Mouse (Mus musculus): Measurements from ENCODE around the gene Cyp39a1. TPM values are rescaled to one million over a fixed set of nuclear protein-coding genes. Genes with fewer than 3 reads are reported as not detected.

Gene Cyp39a1
- polyA plus RNA-seq, 1 experiment from 2014 or later: 25.8 TPM

DNA sequence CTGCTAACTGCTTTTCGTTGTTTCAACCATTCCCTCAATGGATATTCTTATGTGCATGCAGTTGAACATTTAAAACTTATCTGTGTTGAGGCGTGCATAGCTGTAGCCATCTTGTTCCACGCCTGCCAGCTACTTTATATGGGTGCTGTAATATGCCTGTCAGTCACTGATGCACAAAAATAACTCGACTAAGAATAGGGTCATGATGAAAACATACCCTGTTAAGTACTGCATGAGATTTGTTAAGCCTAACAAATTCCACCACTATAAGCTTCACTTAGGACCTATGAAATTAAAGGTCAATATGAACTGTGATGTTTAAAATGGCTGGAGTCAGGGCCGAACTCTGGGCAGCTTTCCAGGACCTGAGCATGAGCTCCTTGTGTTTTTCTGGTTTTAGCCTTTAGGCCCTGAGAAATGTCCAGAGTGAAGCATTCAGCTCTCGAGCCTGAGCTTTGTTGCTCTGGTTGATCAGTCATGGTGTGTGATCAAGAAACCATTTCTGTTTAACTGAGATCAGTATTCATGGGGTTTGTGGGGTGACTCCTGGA is 2.0 kb downstream of the Cyp39a1 start:
- Histone ChIP-seq H3K4me3 (ENCODE audit: low read depth, low read length) (no peak overlapping the region), H3K4me2 (ENCODE audit: low read depth, severe bottlenecking) (no peak overlapping the region), H3K9me3 (ENCODE audit: control insufficient read depth, low read length) (no peaks in the 10 kb centered on the region; the same call in 1 of the 2 replicates), H3K36me3 (ENCODE audit: control insufficient read depth, insufficient read depth, low read length) (no peaks in the 10 kb centered on the region), H3K4me1 (ENCODE audit: control insufficient read depth, insufficient read depth, low read length) (peaks cover 9% of the 10 kb centered on the region; the same call in 1 of the 2 replicates), H3K27ac (replicated peaks; ENCODE audit: low read depth, low read length) (no peak overlapping the region), H3K9ac (ENCODE audit: low read length) (no peak overlapping the region), H3K27me3 (ENCODE audit: control insufficient read depth, insufficient read depth, low read length) (no peaks in the 10 kb centered on the region)
- 83% methylated on average over 6 of the region's 6 CpGs for WGBS
- DNase-seq (ENCODE audit: low spot score): no peak
- ATAC-seq (ENCODE audit: insufficient number of reproducible peaks, low FRiP score, low TSS enrichment, low read depth): no peak

DNA sequence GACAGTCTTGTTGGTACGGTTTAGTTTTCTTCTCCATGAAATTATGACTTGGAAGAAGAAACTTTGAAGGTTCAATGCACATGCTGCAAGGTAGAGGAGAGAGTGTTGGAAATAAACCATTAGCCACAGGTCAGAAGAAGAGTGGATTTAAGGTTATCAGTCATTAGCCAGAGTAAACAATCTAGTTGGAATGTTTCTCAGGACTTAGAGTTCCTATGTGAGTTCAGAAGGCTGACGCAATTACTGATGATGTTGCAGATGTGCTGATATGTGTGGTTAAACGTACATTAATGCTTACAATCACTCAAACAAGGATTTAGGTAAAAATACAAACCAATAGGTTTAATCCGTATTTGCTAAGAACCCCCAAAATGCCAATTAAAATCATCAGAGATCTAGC is 4.7 kb downstream of the Cyp39a1 start:
- Histone ChIP-seq H3K9ac (ENCODE audit: low read length) (no peak overlapping the region), H3K4me1 (ENCODE audit: control insufficient read depth, insufficient read depth, low read length) (peaks cover 6% of the 10 kb centered on the region; the same call in 1 of the 2 replicates), H3K27ac (replicated peaks; ENCODE audit: low read depth, low read length) (no peak overlapping the region), H3K4me3 (ENCODE audit: low read depth, low read length) (no peak overlapping the region), H3K9me3 (ENCODE audit: control insufficient read depth, low read length) (no peaks in the 10 kb centered on the region; the same call in 1 of the 2 replicates), H3K27me3 (ENCODE audit: control insufficient read depth, insufficient read depth, low read length) (no peaks in the 10 kb centered on the region), H3K4me2 (ENCODE audit: low read depth, severe bottlenecking) (no peak overlapping the region), H3K36me3 (ENCODE audit: control insufficient read depth, insufficient read depth, low read length) (no peaks in the 10 kb centered on the region)
- WGBS: 84% methylated on average over 4 of the region's 4 CpGs
- ATAC-seq (ENCODE audit: insufficient number of reproducible peaks, low FRiP score, low TSS enrichment, low read depth) (no peak), DNase-seq (ENCODE audit: low spot score) (no peak)

DNA sequence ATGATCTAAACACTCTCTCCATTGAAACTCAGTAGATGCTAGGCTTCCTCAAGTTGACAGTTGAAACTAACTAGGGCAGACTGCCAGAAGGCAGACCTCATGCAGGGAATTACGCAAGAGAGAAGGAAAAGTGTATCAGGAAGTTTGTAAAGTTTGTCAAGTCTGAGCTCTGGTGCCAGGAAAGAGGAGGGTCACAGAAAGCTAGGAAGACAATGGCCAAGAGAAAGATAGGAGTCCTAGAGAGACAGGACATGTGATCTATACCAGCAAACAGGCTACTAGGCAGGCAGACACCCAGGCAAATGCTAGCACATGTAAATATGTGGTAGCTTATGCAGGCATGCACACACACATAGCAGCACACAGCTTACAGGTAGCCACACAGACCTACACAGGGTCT is 8.0 kb downstream of the Cyp39a1 start:
- 70% methylated on average over 1 of the region's 1 CpGs for WGBS
- no peaks in the 10 kb centered on the region; the same call in 1 of the 2 replicates for H3K9me3 ChIP-seq (ENCODE audit: control insufficient read depth, low read length)
- DNase-seq (ENCODE audit: low spot score) (no peak), ATAC-seq (ENCODE audit: insufficient number of reproducible peaks, low FRiP score, low TSS enrichment, low read depth) (no peak)
- no peaks in the 10 kb centered on the region for H3K4me1 ChIP-seq (ENCODE audit: control insufficient read depth, insufficient read depth, low read length)
- no peaks in the 10 kb centered on the region for H3K27me3 ChIP-seq (ENCODE audit: control insufficient read depth, insufficient read depth, low read length)
- H3K36me3 ChIP-seq (ENCODE audit: control insufficient read depth, insufficient read depth, low read length): no peaks in the 10 kb centered on the region
- no peak overlapping the region for H3K4me3 ChIP-seq (ENCODE audit: low read depth, low read length)
- H3K9ac ChIP-seq (ENCODE audit: low read length): no peak overlapping the region
- no peak overlapping the region for H3K27ac ChIP-seq (replicated peaks; ENCODE audit: low read depth, low read length)
- H3K4me2 ChIP-seq (ENCODE audit: low read depth, severe bottlenecking): no peak overlapping the region

DNA sequence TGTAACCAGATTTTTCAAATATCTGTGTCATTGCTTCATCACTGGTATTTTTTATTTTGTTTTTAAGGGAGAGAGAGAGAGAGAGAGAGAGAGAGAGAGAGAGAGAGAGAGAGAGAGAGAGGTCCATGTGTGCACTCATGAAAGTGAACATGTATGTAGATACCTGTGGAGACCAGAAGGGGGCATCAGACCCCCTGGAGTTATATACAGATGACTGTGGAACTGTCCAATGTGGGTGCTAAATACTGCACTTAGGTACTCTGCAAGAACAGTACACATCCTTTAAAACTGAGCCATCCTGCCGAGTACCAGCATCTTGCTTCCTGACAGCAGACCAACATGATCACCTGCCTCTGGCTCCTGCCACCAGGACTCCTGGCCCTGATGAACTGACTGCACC is 9.0 kb downstream of the Cyp39a1 start:
- Histone ChIP-seq H3K4me3 (ENCODE audit: low read depth, low read length) (no peak overlapping the region), H3K9me3 (ENCODE audit: control insufficient read depth, low read length) (no peaks in the 10 kb centered on the region; the same call in 1 of the 2 replicates), H3K36me3 (ENCODE audit: control insufficient read depth, insufficient read depth, low read length) (no peaks in the 10 kb centered on the region), H3K9ac (ENCODE audit: low read length) (no peak overlapping the region), H3K27me3 (ENCODE audit: control insufficient read depth, insufficient read depth, low read length) (no peaks in the 10 kb centered on the region), H3K4me1 (ENCODE audit: control insufficient read depth, insufficient read depth, low read length) (no peaks in the 10 kb centered on the region), H3K27ac (replicated peaks; ENCODE audit: low read depth, low read length) (no peak overlapping the region), H3K4me2 (ENCODE audit: low read depth, severe bottlenecking) (no peak overlapping the region)
- DNase-seq (ENCODE audit: low spot score) (no peak), ATAC-seq (ENCODE audit: insufficient number of reproducible peaks, low FRiP score, low TSS enrichment, low read depth) (no peak)
- WGBS: 76% methylated on average over 1 of the region's 1 CpGs

DNA sequence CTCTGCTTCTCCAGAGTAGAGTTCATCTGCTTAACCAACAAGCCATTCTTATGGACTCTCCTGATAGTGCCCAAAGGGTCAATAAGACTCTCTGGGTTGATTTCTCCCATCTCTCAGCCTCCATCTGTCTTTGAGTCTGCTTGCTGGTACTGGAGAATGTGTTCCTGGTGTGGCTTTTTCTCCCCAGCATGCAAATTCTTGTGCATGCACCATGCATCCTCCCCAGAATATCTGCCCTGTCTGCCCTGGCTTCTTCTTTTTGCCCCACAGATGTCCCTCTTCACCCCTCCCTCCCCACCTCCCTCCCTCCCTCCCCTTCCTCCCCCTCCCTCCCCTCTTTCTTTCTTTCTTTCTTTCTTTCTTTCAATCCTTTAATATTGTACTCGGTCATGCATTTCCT is 10.1 kb downstream of the Cyp39a1 start:
- H3K36me3 ChIP-seq (ENCODE audit: control insufficient read depth, insufficient read depth, low read length): no peaks in the 10 kb centered on the region
- no peak overlapping the region for H3K4me3 ChIP-seq (ENCODE audit: low read depth, low read length)
- no peaks in the 10 kb centered on the region for H3K27me3 ChIP-seq (ENCODE audit: control insufficient read depth, insufficient read depth, low read length)
- no peak overlapping the region for H3K4me2 ChIP-seq (ENCODE audit: low read depth, severe bottlenecking)
- no peak for DNase-seq (ENCODE audit: low spot score)
- no peak overlapping the region for H3K27ac ChIP-seq (replicated peaks; ENCODE audit: low read depth, low read length)
- no peaks in the 10 kb centered on the region for H3K4me1 ChIP-seq (ENCODE audit: control insufficient read depth, insufficient read depth, low read length)
- WGBS: 53% methylated on average over 1 of the region's 1 CpGs
- H3K9ac ChIP-seq (ENCODE audit: low read length): no peak overlapping the region
- H3K9me3 ChIP-seq (ENCODE audit: control insufficient read depth, low read length): no peaks in the 10 kb centered on the region; the same call in 1 of the 2 replicates
- ATAC-seq (ENCODE audit: insufficient number of reproducible peaks, low FRiP score, low TSS enrichment, low read depth): no peak

DNA sequence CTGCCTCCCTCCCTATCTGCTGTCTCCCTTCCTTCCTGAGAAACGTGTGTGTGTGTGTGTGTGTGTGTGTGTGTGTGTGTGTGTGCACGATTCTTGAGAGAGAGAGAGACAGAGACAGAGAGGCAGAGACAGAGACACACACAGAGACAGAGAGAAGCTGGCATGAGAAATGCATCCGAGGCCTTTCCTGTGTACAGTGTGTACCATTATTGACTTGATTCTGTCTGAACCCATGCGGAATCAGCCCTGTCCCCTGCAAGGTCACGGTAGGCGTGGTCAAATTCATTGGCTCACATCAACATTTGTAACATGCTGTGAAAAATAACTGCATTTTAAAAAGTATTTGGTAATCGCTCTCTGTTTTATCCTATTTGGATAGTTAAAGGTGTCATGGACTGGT is 16.9 kb downstream of the Cyp39a1 start:
- H3K27me3 ChIP-seq (ENCODE audit: control insufficient read depth, insufficient read depth, low read length): no peaks in the 10 kb centered on the region
- no peak overlapping the region for H3K4me3 ChIP-seq (ENCODE audit: low read depth, low read length)
- no peaks in the 10 kb centered on the region for H3K4me1 ChIP-seq (ENCODE audit: control insufficient read depth, insufficient read depth, low read length)
- DNase-seq (ENCODE audit: low spot score): no peak
- H3K9ac ChIP-seq (ENCODE audit: low read length): no peak overlapping the region
- 87% methylated on average over 7 of the region's 7 CpGs for WGBS
- H3K4me2 ChIP-seq (ENCODE audit: low read depth, severe bottlenecking): no peak overlapping the region
- no peaks in the 10 kb centered on the region for H3K9me3 ChIP-seq (ENCODE audit: control insufficient read depth, low read length)
- no peak overlapping the region for H3K27ac ChIP-seq (replicated peaks; ENCODE audit: low read depth, low read length)
- ATAC-seq (ENCODE audit: insufficient number of reproducible peaks, low FRiP score, low TSS enrichment, low read depth): no peak
- no peaks in the 10 kb centered on the region for H3K36me3 ChIP-seq (ENCODE audit: control insufficient read depth, insufficient read depth, low read length)

DNA sequence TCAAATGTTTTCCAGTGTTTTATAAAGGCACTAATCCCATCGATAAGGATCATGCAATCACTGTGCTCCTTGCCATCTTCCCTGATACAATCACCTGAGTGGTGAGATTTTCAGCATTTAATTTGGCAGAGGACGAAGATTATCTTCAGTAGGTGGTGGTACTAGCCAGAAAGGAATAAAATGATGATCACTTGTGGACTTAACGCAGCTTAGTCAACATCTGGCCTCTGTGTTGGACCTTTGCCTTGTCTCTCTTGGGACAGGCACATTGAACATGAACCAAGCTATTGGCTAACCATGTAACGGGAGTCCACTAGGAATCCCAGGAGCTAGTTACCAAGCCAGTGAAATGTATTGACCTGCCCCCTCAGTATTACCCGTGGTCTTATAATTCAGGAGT is 17.4 kb downstream of the Cyp39a1 start:
- Histone ChIP-seq H3K4me3 (ENCODE audit: low read depth, low read length) (no peak overlapping the region), H3K4me2 (ENCODE audit: low read depth, severe bottlenecking) (no peak overlapping the region), H3K36me3 (ENCODE audit: control insufficient read depth, insufficient read depth, low read length) (no peaks in the 10 kb centered on the region), H3K9me3 (ENCODE audit: control insufficient read depth, low read length) (no peaks in the 10 kb centered on the region), H3K4me1 (ENCODE audit: control insufficient read depth, insufficient read depth, low read length) (no peaks in the 10 kb centered on the region), H3K27me3 (ENCODE audit: control insufficient read depth, insufficient read depth, low read length) (no peaks in the 10 kb centered on the region), H3K27ac (replicated peaks; ENCODE audit: low read depth, low read length) (no peak overlapping the region), H3K9ac (ENCODE audit: low read length) (no peak overlapping the region)
- no peak for DNase-seq (ENCODE audit: low spot score)
- WGBS: 90% methylated on average over 5 of the region's 5 CpGs
- ATAC-seq (ENCODE audit: insufficient number of reproducible peaks, low FRiP score, low TSS enrichment, low read depth): no peak

DNA sequence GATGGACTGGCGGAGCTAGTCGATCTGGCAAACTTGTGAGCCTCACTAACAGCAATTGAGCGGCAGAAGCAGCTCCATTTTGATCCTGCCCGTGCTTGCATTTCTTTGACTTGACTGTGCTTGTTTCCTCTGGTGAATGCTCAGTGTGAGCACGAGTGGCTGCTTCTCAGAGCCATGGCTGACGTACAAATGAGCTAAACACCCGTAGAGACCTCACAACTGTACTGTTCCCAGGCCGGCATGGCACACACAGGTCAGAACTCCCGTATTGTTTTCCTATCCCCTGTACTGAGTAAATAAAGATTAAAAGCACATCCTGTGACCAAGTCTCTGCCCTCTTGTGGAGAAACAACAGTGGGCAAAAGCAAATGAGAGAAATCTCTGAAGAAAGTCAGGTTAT is 22.4 kb downstream of the Cyp39a1 start:
- H3K9me3 ChIP-seq (ENCODE audit: control insufficient read depth, low read length): no peaks in the 10 kb centered on the region
- WGBS: 87% methylated on average over 9 of the region's 9 CpGs
- H3K4me3 ChIP-seq (ENCODE audit: low read depth, low read length): no peak overlapping the region
- no peak overlapping the region for H3K9ac ChIP-seq (ENCODE audit: low read length)
- H3K4me2 ChIP-seq (ENCODE audit: low read depth, severe bottlenecking): no peak overlapping the region
- H3K4me1 ChIP-seq (ENCODE audit: control insufficient read depth, insufficient read depth, low read length): no peaks in the 10 kb centered on the region
- no peaks in the 10 kb centered on the region for H3K27me3 ChIP-seq (ENCODE audit: control insufficient read depth, insufficient read depth, low read length)
- ATAC-seq (ENCODE audit: insufficient number of reproducible peaks, low FRiP score, low TSS enrichment, low read depth) (no peak), DNase-seq (ENCODE audit: low spot score) (no peak)
- no peak overlapping the region for H3K27ac ChIP-seq (replicated peaks; ENCODE audit: low read depth, low read length)
- no peaks in the 10 kb centered on the region for H3K36me3 ChIP-seq (ENCODE audit: control insufficient read depth, insufficient read depth, low read length)

DNA sequence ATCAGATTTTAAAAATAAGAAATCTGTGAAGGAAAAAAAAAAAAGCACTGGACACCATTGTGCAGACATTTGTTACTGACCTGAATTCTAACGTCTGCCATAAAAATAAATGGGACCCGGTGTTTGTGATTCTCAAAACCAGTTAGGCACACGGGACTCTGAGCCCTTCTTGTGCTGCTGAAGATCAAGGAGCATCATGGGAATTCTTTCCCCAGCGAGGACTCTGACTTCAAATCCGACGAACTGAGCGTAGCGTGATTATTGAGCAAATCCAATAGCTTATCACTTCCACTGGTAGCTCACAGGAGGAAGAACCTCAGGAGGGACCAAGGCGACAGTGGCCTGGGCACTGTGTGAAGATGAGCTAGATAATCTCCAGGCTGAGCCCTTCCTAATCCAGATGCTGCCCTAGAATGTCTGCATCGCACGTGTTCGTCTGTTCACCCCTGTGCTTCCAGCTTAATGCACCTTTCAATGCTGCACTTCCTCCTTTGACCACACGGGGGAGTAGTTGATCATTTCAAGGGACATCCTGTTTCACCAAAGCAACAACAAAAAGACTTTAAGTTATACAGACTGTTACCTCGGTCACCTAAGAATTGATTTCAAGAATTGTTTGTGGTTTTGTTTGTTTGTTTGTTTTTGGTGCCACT is 31.9 kb downstream of the Cyp39a1 start:
- Histone ChIP-seq H3K9me3 (ENCODE audit: control insufficient read depth, low read length) (no peaks in the 10 kb centered on the region), H3K4me1 (ENCODE audit: control insufficient read depth, insufficient read depth, low read length) (no peaks in the 10 kb centered on the region), H3K27ac (replicated peaks; ENCODE audit: low read depth, low read length) (no peak overlapping the region), H3K27me3 (ENCODE audit: control insufficient read depth, insufficient read depth, low read length) (no peaks in the 10 kb centered on the region), H3K36me3 (ENCODE audit: control insufficient read depth, insufficient read depth, low read length) (no peaks in the 10 kb centered on the region), H3K9ac (ENCODE audit: low read length) (no peak overlapping the region), H3K4me3 (ENCODE audit: low read depth, low read length) (no peak overlapping the region), H3K4me2 (ENCODE audit: low read depth, severe bottlenecking) (no peak overlapping the region)
- WGBS: 45% methylated on average over 14 of the region's 14 CpGs
- ATAC-seq (ENCODE audit: insufficient number of reproducible peaks, low FRiP score, low TSS enrichment, low read depth) (no peak), DNase-seq (ENCODE audit: low spot score) (peak; percentile 93)
